Mouse (Mus musculus) megakaryocyte, adult 5-6 weeks (primary cell): ENCODE data around the gene Banp. TPM values are rescaled to one million over a fixed set of nuclear protein-coding genes. Genes with fewer than 3 reads are reported as not detected.

ENCODE experiments used
- ATAC-seq: 2 replicates; pipeline ENCODE4 v1.8.0; 2016; ENCODE audit warnings: mild to moderate bottlenecking, inconsistent platforms; ENCODE audit not compliant: poor library complexity, severe bottlenecking
- total RNA-seq, 2 experiments: library from RNA; stranded (forward) in 1 of 2; stranded (reverse) in 1 of 2; fragments of 153-499, 151-499 nt in 1 of 2; fragments of 221-1000, 200-1000 nt in 1 of 2; gene quantifications; 2 replicates each; pipeline versions ENCODE4 v1.2.3 to v1.2.4; 2015 to 2017

Gene Banp
- total RNA-seq, 2 experiments from 2014 or later: 9.2 to 21.3 TPM

- 0 out of 2 replicates have a peak, but pooled peaks have one; percentile 56 for ATAC-seq
Observed at GRCm38 (mm10) chr8:121977819-121978590, 28.5 kb downstream of the Banp start.

GRCm38 (mm10) chr8:121978670-121979069 is 29.1 kb downstream of the Banp start:
- ATAC-seq: no peak

- ATAC-seq: no peak
Observed at GRCm38 (mm10) chr8:121980792-121981519, 31.4 kb downstream of the Banp start.

DNA sequence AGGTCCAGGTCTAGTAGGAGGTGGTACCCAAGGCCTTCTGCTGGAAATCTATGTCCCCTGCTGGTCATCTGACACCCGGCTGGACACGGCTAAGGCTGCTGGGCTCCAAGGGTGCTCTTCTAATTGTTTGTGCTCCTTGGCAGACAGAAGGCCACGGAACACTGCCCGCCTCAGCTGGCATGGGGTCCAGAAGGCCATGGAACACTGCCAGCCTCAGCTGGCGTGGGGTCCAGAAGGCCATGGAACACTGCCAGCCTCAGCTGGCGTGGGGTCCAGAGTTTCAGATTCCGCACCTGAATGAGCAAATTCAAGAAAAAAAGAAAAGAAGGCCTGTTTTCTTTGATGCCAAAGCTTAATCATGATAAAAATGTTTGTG is 32.0 kb downstream of the Banp start:
- ATAC-seq: no peak

DNA sequence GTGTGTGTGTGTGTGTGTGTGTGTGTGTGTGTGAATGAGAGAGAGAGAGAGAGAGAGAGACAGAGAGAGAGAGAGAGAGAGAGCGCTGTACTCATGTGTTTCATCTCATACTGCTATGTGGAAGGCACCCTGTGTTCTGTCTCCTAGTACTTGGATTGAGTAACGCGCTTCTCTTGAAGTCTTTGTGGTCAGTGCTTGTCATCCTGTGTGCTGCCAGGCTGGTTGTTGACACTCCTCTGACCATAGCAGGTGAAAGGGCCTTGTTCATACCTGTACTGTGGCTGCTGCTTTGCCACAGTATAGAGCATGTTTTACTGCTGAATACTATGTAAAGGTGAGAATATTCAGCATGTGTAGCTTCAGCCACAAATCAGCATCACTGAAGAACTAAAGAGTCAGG is 36.1 kb downstream of the Banp start:
- ATAC-seq: no peak

- no peak for ATAC-seq
Observed at GRCm38 (mm10) chr8:121987892-121988291, 38.3 kb downstream of the Banp start.

DNA sequence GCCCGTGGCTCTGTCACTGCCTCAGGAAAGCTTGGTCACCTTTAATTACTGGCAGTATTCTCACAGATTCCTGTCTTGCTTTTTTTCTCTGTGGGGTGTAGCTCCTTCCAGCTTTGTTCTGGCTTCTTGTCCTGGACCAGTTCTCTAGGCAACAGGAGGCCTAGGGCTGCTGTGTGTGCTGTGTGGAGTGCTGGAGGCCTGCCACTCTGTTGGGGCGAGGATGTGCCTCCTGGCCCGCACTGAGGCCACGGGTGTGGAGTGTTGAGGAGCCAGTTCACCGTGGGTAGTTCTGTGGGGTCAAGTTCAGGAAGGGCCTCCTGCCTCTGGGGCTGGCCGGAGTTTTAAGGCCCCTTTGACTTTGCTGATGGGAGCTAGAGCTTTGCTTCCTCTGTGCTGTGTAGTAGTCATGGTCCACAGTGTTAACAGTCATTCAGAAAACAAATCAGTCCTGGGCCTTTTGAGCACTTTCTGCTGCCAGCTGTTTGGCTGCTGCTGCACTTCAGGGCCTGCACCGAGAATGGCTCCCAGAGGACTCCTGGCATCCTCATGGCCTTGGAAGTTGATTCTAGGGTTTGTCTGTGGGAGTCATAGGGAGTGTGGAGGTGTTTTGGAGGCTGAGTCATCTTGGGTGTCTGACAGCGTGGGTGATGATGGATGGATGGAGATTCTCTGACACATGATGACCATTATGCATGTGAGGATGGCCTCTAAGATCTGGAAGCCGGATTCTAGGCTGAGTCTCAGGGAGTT is 41.1 kb downstream of the Banp start:
- ATAC-seq: no peak

DNA sequence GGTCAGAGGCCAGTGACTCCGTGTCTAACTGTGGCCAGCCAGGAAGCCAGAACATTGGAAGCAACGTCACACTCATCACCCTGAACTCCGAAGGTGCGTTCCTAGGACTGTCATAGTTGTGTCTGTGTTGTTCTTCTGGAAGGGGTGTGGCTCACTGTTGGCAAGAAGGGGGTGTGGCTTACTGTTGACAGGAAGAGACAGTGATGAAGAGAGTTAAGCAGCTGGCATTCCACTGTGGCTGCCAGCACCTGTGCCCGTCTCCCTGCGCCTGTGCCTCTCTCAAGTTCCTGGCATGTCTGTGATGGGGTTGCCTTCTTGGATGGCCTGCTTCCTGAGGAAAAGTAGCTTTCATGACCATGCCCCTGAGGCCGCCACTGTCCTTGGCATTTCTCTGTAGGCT is 42.1 kb downstream of the Banp start:
- no peak for ATAC-seq

DNA sequence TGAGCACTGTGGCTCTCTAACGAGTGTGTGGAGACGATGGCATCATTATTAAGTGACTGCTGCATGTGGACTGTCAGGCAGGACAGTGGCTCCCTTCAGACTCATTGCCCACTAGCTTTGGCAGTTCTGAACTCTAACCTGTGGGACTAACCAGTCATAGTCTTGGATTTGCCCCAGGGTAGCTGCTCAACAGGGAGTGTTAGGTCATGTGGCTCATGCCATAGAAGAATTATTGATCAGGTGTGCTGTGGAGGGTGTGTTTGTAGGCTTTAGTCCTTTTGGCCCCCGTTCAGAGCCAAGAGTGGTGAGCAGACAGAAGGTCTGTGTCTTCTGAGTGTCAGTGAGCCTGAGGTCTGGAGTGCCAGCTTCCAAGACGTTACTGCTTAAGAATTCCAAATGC is 43.4 kb downstream of the Banp start:
- ATAC-seq: no peak

GRCm38 (mm10) chr8:121995112-121995511 is 45.6 kb downstream of the Banp start:
- ATAC-seq: no peak

GRCm38 (mm10) chr8:121995895-121996294 is 46.3 kb downstream of the Banp start:
- ATAC-seq: no peak

DNA sequence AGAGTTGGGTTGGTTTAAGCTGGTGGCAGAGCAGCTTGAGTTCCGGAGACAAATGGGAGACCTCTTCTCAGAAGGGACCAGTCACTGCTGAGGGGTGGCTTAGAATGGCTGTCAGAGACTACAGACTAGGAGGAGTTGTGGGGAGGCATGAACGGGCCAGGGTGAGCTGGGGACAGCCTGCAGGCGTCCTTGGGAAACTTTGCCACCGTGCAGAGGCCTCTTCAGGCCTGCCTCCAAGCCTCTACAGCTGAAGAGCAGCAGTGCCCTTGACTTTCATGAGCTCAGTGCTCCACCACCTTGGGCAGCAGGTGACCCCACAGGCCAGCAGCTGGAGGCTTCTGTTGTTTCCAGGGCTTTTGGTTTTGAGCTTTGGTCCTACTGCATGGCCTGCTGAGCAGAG is 49.1 kb downstream of the Banp start:
- ATAC-seq: no peak

DNA sequence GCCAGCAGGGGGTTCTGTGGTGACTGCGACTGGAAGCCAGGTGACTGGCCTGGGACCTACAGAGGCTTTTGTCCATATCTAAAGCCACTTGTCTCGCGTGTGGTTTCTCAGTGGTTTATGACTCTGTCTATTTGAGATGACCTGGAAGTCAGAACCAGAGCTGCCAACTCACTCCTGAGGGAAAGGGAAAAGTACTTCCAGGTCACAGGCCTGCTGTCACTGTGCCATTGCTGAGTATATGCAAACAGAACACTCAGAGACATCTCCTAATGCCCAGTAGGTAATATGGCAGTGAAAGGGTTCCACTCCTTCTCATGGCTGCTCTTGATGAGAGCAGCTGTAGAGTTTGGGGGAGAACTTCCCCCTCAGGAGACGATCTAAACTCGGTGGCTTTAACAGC is 49.7 kb downstream of the Banp start:
- no peak for ATAC-seq

DNA sequence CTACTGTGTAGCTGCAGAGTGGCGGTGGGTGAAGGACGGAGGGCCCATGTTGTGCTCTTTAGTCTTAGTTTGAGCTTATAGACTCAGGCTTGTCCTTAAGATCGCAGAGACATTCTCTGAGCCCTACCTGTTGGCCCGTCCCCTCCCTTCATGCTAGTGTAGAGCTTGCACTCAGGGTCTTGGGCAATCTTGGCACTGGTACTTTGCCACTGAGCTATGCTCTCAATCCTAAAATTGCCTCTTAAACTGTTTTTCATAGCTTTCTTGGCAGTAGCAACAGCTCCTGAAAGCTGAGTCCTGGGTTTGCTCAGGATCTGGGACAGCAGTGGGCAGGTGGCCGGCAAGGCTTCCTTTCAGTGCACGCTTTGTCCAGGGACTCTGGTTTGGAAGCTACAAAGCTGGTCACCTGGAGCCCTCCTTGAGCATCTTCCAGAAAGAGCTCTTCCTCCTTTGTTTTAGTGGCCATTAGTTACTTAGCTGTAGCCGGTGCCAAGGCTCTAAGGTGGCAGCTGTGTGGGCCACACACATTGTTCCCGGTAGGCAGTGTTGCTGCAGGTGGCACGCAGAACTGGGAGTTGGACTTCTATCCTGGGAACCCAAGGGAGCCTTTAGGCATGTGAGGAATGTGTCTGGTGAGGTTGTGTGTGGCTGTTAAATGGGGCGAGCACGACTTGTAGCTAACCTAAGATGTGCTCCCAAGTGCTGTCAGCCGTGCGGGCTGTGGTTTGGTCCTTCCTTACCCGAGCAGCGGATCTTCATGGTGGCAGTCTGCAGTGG is 52.0 kb downstream of the Banp start:
- ATAC-seq: no peak

DNA sequence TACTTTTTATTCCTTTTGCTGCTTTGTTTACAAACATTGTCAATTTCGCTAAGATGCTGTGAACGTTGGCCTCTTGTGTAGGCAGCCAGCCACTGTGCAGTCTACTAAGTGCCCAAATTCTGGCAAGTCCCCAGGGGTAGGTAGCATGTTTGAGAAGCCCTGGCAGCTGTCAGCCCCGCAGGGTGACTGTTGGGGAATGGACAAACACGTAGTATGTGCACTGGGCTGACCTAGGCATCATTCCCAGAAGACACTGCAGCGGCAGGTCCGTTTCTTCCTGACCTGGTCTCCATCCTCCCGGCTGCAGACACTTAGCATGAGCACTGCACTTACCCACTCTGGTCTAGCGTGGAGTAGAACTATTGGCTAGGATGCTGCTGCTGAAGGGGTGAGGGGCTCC is 54.1 kb downstream of the Banp start:
- ATAC-seq: no peak

- no peak for ATAC-seq
Observed at GRCm38 (mm10) chr8:122004131-122004530, 54.6 kb downstream of the Banp start.

DNA sequence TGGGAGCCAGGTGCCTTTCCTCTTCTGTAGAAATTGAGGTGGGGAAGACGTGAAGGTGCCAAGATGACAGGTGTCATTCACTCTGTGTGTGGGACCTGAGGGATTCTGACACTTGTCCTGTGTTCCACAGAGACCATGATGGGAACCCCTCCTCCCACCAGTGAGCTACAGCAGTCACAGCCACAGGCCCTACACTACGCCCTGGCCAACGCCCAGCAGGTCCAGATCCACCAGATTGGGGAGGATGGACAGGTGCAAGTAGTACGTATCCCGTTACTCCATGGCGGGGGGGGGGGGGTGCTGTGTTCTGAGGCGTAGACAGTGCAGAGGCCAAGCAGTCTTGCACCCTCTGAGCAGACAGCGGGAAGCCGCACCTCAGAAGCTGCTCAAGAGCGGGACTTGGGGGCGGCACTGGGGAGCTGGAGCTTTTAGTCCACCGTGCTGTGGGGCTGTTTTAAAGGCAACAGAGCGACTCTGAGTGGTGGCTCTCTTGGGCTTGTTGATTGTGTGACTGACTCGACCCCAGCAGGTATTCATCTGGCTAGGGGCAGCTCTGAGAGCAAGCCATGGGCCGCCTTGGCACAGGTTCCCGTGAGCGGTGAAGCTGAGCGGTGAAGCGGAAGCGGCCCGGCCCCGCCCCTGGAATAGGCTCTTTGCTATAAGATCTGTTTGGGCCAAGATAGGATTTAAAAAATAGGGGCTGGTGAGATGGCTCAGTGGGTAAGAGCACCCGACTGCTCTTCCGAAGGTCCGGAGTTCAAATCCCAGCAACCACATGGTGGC is 56.1 kb downstream of the Banp start:
- ATAC-seq: no peak

GRCm38 (mm10) chr8:122006688-122007484 is 57.3 kb downstream of the Banp start:
- ATAC-seq: no peak

- ATAC-seq: peak; percentile 45; the same call in 1 of the 2 replicates
Observed at GRCm38 (mm10) chr8:122008395-122008794, 58.8 kb downstream of the Banp start.
